Mouse (Mus musculus) ES-E14 (cell line): ENCODE measurements around the gene Iqsec1. TPM values are rescaled to one million over a fixed set of nuclear protein-coding genes. Genes with fewer than 3 reads are reported as not detected.

Source experiments
- DNase-seq: peaks from one replicate; pipeline ENCODE4 v3.0.0-alpha.2; 2013; ENCODE audit warnings: low read depth, low spot score
- H3K27ac ChIP-seq: 2 replicates; pipeline ENCODE4 v1.5.1; 2012; ENCODE audit warnings: low read depth, mild to moderate bottlenecking, low read length, moderate library complexity, mixed read lengths; ENCODE audit not compliant: poor library complexity, insufficient read depth, severe bottlenecking
- H3K36me3 ChIP-seq: 2 replicates; pipeline ENCODE4 v1.6.1; 2012; ENCODE audit warnings: mild to moderate bottlenecking, low read length, moderate library complexity, mixed read lengths; ENCODE audit not compliant: control insufficient read depth, poor library complexity, insufficient read depth, severe bottlenecking
- H3K4me1 ChIP-seq, 2 experiments: fragments of 150-350 bp in 1 of 2; sonication (generic) in 1 of 2; 2 replicates each; pipeline ENCODE4 v1.6.1; 2012; ENCODE audit warnings: low read length in 2 of 2, mild to moderate bottlenecking in 1 of 2, mixed read lengths in 1 of 2; ENCODE audit not compliant: control insufficient read depth in 2 of 2, insufficient read depth in 2 of 2, poor library complexity in 1 of 2
- H3K4me3 ChIP-seq, 2 experiments: fragments of 150-350 bp in 1 of 2; sonication (generic) in 1 of 2; 2 replicates each; pipeline ENCODE4 v1.5.1; 2012; ENCODE audit warnings: low read length in 2 of 2, low read depth in 1 of 2, mild to moderate bottlenecking in 1 of 2, mixed read lengths in 1 of 2; ENCODE audit not compliant: insufficient read depth in 1 of 2, poor library complexity in 1 of 2, severe bottlenecking in 1 of 2
- H3K9ac ChIP-seq: 2 replicates; pipeline ENCODE4 v1.6.1; 2012; ENCODE audit warnings: low read depth, mild to moderate bottlenecking, low read length, mixed read lengths; ENCODE audit not compliant: poor library complexity, insufficient read depth, severe bottlenecking
- H3K9me3 ChIP-seq: fragments of 150-350 bp; sonication (generic); 2 replicates; pipeline ENCODE4 v1.6.1; 2012; ENCODE audit warnings: low read depth, mild to moderate bottlenecking, low read length; ENCODE audit not compliant: control insufficient read depth, insufficient read depth
- CHD2 ChIP-seq: IDR thresholded peaks from 2 replicates; pipeline ENCODE4 v1.6.1; 2014; ENCODE audit warnings: mild to moderate bottlenecking, low read depth, low read length, inconsistent platforms
- HCFC1 ChIP-seq: IDR thresholded peaks from 2 replicates; pipeline ENCODE4 v1.6.1; 2012; ENCODE audit warnings: low read length, inconsistent platforms, borderline replicate concordance; ENCODE audit not compliant: insufficient read depth
- MAFK ChIP-seq: IDR thresholded peaks from 2 replicates; pipeline ENCODE4 v1.6.1; 2014; ENCODE audit warnings: mild to moderate bottlenecking, low read depth, low read length, inconsistent platforms; ENCODE audit not compliant: insufficient read depth
- ZC3H11A ChIP-seq: IDR thresholded peaks from 2 replicates; pipeline ENCODE4 v1.6.1; 2012; ENCODE audit warnings: low read depth, mild to moderate bottlenecking, inconsistent platforms, low read length, borderline replicate concordance
- ZNF384 ChIP-seq: IDR thresholded peaks from 2 replicates; pipeline ENCODE4 v1.6.1; 2012; ENCODE audit warnings: low read depth, low read length, inconsistent platforms
- in situ Hi-C, 2 experiments: fragments of 600-800 bp; cut with MboI; formaldehyde crosslinking; loops; one replicate each; pipeline ENCODE4 v1.15.1; 2025; ENCODE audit warnings: low sequenced_read_pairs in 2 of 2, inconsistent platforms in 1 of 2; ENCODE audit not compliant: unreplicated experiment in 2 of 2
- total RNA-seq: library from RNA; depleted of rRNA; stranded (reverse); fragments of 300-350 nt; gene quantifications from 2 replicates; pipeline ENCODE4 v1.2.3, GENCODE M21; 2012

Gene Iqsec1
- total RNA-seq, 1 experiment, result 18.8 TPM

DNA sequence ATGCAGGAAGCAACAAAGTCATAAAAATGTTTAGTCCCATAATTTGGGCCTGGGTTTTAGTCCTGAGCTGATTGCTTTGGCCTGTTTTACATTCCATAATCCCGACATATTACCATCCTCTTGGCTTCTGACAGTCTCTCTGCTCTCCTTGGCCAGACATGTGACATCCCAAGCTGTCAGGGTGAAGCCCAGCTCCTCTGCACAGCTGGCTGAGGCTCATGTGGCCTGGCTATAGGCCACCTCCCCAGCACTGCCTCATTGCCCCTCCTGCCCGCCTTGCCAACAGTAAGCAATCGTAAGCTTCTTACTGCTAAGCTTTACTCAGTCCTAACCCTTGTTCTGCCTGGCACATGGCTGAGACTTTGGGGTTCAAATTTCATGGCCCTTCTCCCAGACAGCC lies 270.0 kb downstream of the Iqsec1 start:
- no peak overlapping the region for H3K27ac ChIP-seq
- no peak overlapping the region for H3K4me3 ChIP-seq
- in situ Hi-C loops, result no loop called here
- TF ChIP-seq ZNF384 (no peak), HCFC1 (no peak), ZC3H11A (no peak), CHD2 (no peak), MAFK (no peak)
- H3K36me3 ChIP-seq, result peaks cover 2% of the 10 kb centered on the region; the same call in 1 of the 2 replicates
- DNase-seq, result no peak
- H3K9ac ChIP-seq, result no peak overlapping the region
- H3K4me1 ChIP-seq, result peaks cover 0 to 4% of the 10 kb centered on the region in 2 experiments; a peak in 1 of 4 replicates
- no peaks in the 10 kb centered on the region for H3K9me3 ChIP-seq

DNA sequence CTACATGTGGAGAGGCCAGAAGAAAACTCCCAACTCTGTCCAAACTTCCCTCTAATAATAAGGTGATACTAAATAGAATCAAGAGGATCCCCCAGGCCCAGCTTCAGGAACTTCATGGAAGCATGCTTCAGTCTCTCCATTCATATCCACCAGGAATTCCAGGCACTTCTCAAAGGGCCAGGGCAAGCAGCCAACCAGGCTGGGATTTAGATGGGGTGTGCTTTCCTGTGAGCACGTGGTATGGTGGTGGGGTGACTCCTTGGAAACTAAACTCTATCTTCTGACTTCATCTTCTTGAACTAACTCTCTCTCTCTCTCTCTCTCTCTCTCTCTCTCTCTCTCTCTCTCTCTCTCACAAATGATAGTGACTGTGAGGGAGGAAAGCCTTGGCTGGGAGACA lies 270.8 kb downstream of the Iqsec1 start:
- no peak for DNase-seq
- no peak overlapping the region for H3K4me3 ChIP-seq
- no peak overlapping the region for H3K9ac ChIP-seq
- no peak overlapping the region for H3K27ac ChIP-seq
- no peaks in the 10 kb centered on the region for H3K9me3 ChIP-seq
- TF ChIP-seq ZNF384 (no peak), CHD2 (no peak), ZC3H11A (no peak), MAFK (no peak), HCFC1 (no peak)
- in situ Hi-C loops, result no loop called here
- H3K4me1 ChIP-seq, result peaks cover 0 to 5% of the 10 kb centered on the region in 2 experiments; a peak in 1 of 4 replicates
- H3K36me3 ChIP-seq, result no peaks in the 10 kb centered on the region

DNA sequence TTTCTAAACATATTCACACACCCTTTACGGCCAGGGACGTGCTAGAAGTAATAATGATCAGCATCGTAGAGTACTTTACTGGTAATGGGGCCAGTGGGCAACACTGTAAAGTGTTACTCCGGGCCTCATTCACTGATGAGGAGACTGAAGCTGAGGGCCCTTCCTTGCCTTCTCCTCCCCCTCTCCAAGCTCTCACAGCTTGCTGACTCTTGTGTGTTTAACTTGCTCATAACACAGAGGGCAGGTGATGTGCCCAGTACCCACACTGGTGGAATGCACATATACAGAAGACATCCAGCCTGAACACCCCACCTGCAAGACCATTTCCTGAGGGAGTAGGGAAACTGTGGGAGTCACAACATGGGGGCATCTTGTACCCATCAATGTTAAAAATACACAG lies 271.6 kb downstream of the Iqsec1 start:
- Histone ChIP-seq H3K4me3 (peak overlapping the region in 1 of 2 experiments; percentile 89; a peak in 1 of 4 replicates), H3K9me3 (no peaks in the 10 kb centered on the region), H3K27ac (no peak overlapping the region), H3K4me1 (peaks cover 0 to 5% of the 10 kb centered on the region in 2 experiments; a peak in 1 of 4 replicates), H3K36me3 (no peaks in the 10 kb centered on the region), H3K9ac (no peak overlapping the region)
- TF ChIP-seq MAFK, result no peak
- in situ Hi-C loops, result no loop called here
- DNase-seq, result no peak

DNA sequence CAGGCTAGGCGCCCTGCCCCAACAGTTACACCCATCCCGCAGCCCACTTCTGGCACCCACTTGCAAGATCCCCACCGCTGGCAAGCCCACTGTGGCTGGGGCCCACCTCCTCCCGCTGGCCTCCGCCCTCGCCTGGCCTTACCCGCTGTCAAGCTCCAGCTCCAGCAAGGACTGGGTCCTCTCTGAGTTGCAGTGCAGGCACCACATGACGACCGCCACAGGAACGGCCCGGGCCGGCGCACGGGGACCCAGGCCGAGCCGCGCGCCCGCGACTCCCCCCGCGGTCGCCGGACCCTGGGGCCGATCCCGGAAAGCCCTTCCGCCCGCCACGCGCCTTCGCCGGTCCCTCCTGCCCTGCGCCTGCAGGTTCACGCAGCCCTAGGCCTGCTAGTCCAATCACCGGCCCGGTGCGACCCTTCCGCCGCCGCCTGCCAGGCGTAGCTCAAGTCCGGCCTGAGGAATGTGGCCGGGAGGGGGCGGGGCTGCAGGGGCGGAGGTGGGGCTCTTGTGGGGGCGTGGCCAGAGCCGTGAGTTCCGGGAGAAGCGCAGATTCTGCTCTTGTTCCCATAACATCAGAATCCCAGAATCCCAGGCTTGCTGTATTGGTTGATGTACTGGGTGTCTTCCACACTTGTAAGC lies 272.3 kb downstream of the Iqsec1 start:
- no peaks in the 10 kb centered on the region for H3K9me3 ChIP-seq
- H3K4me3 ChIP-seq, result peak overlapping the region; percentile 70 to 89
- in situ Hi-C loops, result no loop called here
- no peak overlapping the region for H3K27ac ChIP-seq
- peak overlapping the region; percentile 81 for H3K9ac ChIP-seq
- TF ChIP-seq ZNF384 (no peak), CHD2 (no peak), ZC3H11A (no peak), MAFK (no peak), HCFC1 (0 out of 2 replicates have a peak, but pooled peaks have one; percentile 13)
- peaks cover 0 to 5% of the 10 kb centered on the region in 2 experiments; a peak in 1 of 4 replicates for H3K4me1 ChIP-seq
- H3K36me3 ChIP-seq, result no peaks in the 10 kb centered on the region
- DNase-seq, result peak; percentile 84
